Mouse (Mus musculus) embryonic facial prominence, embryonic 11.5 days (tissue): ENCODE measurements at regions not wholly inside any gene's neighbourhood (a gene's known extent, or its start where the extent isn't known, plus 50 kb on each side); places are given as distances from the start of the nearest gene placed in this dataset.

Source experiments
- ATAC-seq: fragments of 200-750 bp; cut with Nextera tagmentation; replicated peaks from 2 replicates; pipeline ENCODE4 v1.8.0; 2017; ENCODE audit warnings: low read depth; ENCODE audit not compliant: insufficient number of reproducible peaks, low FRiP score, low TSS enrichment
- DNase-seq: peaks from one replicate; pipeline ENCODE4 v3.0.0-alpha.2; 2015; ENCODE audit warnings: low spot score
- H3K27ac ChIP-seq: fragments of 300-500 bp; sonication (generic); replicated peaks from 2 replicates; pipeline ENCODE4 v1.5.1; 2014; ENCODE audit warnings: mild to moderate bottlenecking, low read depth, low read length, control low read depth
- H3K27me3 ChIP-seq: fragments of 300-500 bp; sonication (generic); 2 replicates; pipeline ENCODE4 v1.6.1; 2014; ENCODE audit warnings: mild to moderate bottlenecking, low read length, moderate library complexity, mixed read lengths; ENCODE audit not compliant: control insufficient read depth, insufficient read depth
- H3K36me3 ChIP-seq: fragments of 300-500 bp; sonication (generic); replicated peaks from 2 replicates; pipeline ENCODE4 v1.6.1; 2014; ENCODE audit warnings: low read depth, mild to moderate bottlenecking, low read length, moderate library complexity, mixed read lengths; ENCODE audit not compliant: control insufficient read depth, insufficient read depth
- H3K4me1 ChIP-seq: fragments of 300-500 bp; sonication (generic); 2 replicates; pipeline ENCODE4 v1.6.1; 2014; ENCODE audit warnings: low read length, mixed read lengths; ENCODE audit not compliant: control insufficient read depth, insufficient read depth
- H3K4me2 ChIP-seq: fragments of 300-500 bp; sonication (generic); 2 replicates; pipeline ENCODE4 v1.6.1; 2014; ENCODE audit warnings: low read depth, mild to moderate bottlenecking, control low read depth, low read length, moderate library complexity
- H3K4me3 ChIP-seq: fragments of 300-500 bp; sonication (generic); 2 replicates; pipeline ENCODE4 v1.5.1; 2014; ENCODE audit warnings: low read depth, low read length, control low read depth
- H3K9ac ChIP-seq: fragments of 300-500 bp; sonication (generic); replicated peaks from 2 replicates; pipeline ENCODE4 v1.6.1; 2014; ENCODE audit warnings: mild to moderate bottlenecking, control low read depth, low read length
- H3K9me3 ChIP-seq: fragments of 300-500 bp; sonication (generic); replicated peaks from 2 replicates; pipeline ENCODE4 v1.6.1; 2016; ENCODE audit warnings: mild to moderate bottlenecking, low read length, inconsistent platforms, mixed read lengths; ENCODE audit not compliant: control insufficient read depth
- WGBS: fragments of 180-500 bp; shearing (Covaris S2); extraction: QIAGEN DNeasy Blood & Tissue Kit; methylation state at CpG from one replicate; pipeline ENCODE4 v1.1.7; 2014; 5-methylcytosine and 5-hydroxymethylcytosine counted together

DNA sequence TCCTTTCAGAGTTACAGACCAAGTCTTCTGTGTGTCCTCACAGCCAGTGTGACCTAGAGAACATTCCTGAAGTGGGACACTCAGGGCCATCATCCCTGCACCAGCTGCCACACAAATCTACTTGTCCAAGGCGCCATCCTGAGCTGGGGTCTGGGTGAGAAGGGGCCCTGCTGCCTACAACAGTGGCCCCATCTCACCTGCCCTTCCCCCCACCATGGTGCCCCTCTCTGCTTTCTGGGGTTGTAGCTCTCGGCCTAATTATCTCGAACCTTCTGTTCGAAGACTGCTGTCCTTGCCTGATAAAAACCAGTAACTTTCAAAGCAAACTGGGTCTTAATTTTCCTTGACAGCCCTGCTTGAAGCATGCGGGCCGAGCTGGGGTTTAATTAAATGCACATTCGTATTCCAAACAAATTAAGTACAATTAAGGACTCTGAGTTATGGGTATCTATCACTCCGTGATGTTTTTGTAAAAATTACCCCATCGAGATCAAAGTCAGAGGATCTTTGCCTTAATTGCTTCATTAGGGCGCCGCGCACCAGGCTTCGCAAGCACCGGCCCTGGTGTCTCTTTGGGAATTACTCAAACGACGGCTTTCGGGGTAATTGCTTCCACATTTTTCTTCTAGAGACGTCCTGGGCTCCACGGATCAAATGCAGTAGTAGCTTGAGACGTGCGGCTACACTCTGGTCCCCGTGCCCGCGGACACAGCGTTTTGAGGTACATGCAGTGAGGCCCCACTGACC, 65.8 kb upstream of the Ttc34 start:
- Histone ChIP-seq H3K4me1 (peaks cover 10% of the 10 kb centered on the region), H3K9me3 (no peaks in the 10 kb centered on the region), H3K4me3 (no peak overlapping the region), H3K4me2 (no peak overlapping the region), H3K27ac (no peak overlapping the region; the same call in 1 of the 2 replicates), H3K9ac (no peak overlapping the region), H3K27me3 (no peaks in the 10 kb centered on the region), H3K36me3 (no peaks in the 10 kb centered on the region)
- DNase-seq (peak; percentile 88), ATAC-seq (peak; percentile 53)
- 25% methylated on average over 25 of the region's 25 CpGs for WGBS

DNA sequence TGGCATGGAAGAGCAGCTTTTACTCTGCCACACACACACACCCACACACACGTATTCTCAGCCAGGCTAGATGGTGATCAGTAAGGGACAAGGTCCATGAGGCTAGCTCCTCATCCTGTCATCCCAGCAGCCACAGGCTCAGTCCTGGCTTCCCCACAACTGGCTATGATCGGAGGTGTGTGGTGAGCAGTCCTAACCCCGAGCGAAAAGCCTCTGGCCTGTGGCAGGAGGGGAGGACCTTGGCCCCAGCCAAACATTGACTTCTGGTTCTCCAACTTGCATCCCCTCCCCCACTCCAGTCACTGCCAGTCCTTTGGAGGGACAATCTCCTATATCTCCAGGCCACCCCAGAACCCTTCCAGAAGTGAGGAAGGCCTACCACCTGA, 65.2 kb upstream of the Ttc34 start:
- Histone ChIP-seq H3K27me3 (no peaks in the 10 kb centered on the region), H3K27ac (no peak overlapping the region), H3K4me3 (no peak overlapping the region), H3K4me1 (peaks cover 10% of the 10 kb centered on the region), H3K9me3 (no peaks in the 10 kb centered on the region), H3K4me2 (no peak overlapping the region), H3K36me3 (no peaks in the 10 kb centered on the region), H3K9ac (no peak overlapping the region)
- DNase-seq: no peak
- WGBS: 52% methylated on average over 4 of the region's 4 CpGs
- 0 out of 2 replicates have a peak, but pooled peaks have one; percentile 8 for ATAC-seq

DNA sequence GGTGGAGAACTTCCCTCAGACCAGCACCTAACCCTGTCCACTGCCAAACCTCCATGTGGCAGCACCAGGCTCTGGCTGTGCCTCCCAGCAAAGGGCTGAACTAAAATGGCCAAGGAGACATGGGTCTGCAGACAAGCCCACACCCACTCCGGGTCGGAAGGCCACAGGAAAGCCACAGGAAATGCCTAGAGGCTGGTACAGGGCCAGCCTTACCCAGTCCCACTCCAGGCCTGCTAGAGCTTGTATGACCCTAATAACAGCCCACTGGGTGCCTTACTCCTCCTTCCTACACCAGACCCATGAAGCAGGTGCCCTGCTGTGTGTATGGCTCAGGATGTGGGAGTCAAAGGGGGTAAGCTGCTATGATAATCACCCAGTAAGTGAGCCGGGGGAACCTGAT, 63.4 kb upstream of the Ttc34 start:
- Histone ChIP-seq H3K36me3 (no peaks in the 10 kb centered on the region), H3K4me3 (no peak overlapping the region), H3K9me3 (no peaks in the 10 kb centered on the region), H3K4me2 (no peak overlapping the region), H3K27ac (no peak overlapping the region), H3K9ac (no peak overlapping the region), H3K27me3 (no peaks in the 10 kb centered on the region), H3K4me1 (peaks cover 10% of the 10 kb centered on the region)
- ATAC-seq (no peak), DNase-seq (no peak)
- WGBS: 78% methylated on average over 3 of the region's 3 CpGs

DNA sequence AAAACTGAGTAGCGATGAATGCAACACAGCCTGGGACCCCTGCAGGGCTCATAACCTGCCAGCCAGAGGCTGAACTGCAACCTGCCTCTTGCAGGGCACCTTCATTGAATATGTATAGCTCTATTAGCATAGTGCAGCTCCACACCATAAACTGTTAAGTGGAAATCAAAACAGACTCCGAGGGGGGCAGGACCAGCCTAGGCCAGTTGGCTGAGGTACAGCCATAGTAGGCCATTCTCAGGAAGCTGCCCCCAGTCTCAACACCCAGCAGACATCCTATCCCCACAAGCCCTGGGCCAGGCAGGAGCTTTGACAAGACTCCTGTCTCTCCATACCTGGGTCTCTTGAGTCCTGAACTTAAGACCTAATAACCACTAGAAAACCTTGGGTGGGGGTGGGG, 62.9 kb upstream of the Ttc34 start:
- no peak overlapping the region for H3K27ac ChIP-seq
- DNase-seq: no peak
- no peak overlapping the region for H3K4me2 ChIP-seq
- H3K9ac ChIP-seq: no peak overlapping the region
- H3K36me3 ChIP-seq: no peaks in the 10 kb centered on the region
- ATAC-seq: no peak
- H3K27me3 ChIP-seq: no peaks in the 10 kb centered on the region
- no peak overlapping the region for H3K4me3 ChIP-seq
- peaks cover 10% of the 10 kb centered on the region for H3K4me1 ChIP-seq
- no peaks in the 10 kb centered on the region for H3K9me3 ChIP-seq
- 58% methylated on average over 2 of the region's 2 CpGs for WGBS

DNA sequence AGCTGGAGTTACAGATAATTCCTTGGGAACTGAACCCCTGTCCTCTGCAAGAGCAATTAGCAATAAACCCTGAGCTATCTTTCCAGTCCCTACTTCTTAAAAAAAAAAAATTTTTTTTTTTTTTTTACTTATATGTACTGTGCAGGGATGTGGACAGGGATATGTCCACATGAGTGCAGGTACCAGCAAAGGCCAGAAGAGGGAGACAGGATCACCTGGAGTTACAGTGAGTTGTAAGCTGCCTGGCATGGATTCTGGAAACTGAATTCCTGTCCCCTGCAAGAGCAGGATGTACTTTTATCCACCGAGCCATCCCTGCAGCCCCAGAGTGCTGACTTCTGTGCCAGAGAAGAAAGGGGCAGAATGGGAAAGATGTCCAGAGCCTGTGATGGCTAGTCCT, 58.4 kb upstream of the Ttc34 start:
- Histone ChIP-seq H3K27ac (no peak overlapping the region), H3K4me2 (no peak overlapping the region), H3K9ac (no peak overlapping the region), H3K27me3 (no peaks in the 10 kb centered on the region), H3K9me3 (no peaks in the 10 kb centered on the region), H3K36me3 (no peaks in the 10 kb centered on the region), H3K4me1 (peaks cover 6% of the 10 kb centered on the region; the same call in 1 of the 2 replicates), H3K4me3 (no peak overlapping the region)
- ATAC-seq: no peak
- DNase-seq: no peak
- WGBS: 82% methylated on average over 1 of the region's 1 CpGs

DNA sequence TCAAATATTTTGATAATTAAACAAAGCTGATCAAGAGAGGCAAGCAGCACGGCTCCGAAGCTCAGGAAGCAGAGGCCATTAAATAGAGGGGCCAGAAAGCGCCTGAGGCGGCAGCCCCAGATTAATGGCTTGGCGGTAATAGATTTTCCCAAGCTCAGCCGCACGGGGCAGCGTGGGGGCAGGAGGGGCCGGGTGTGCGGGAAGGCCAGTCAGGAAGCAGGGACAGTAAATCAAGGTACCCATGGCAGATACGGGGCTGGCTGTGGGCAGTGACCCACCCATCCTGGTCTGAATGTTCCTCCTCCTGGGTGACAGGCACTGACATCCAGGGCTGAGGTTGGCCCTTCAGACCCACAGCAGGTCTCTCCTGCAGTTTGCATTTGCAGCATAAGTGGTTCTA, 55.9 kb upstream of the Ttc34 start:
- DNase-seq: no peak
- H3K27me3 ChIP-seq: no peaks in the 10 kb centered on the region
- H3K36me3 ChIP-seq: no peaks in the 10 kb centered on the region
- no peak overlapping the region for H3K27ac ChIP-seq
- no peak overlapping the region for H3K4me2 ChIP-seq
- no peak for ATAC-seq
- H3K4me1 ChIP-seq: peaks cover 6% of the 10 kb centered on the region; the same call in 1 of the 2 replicates
- H3K9ac ChIP-seq: no peak overlapping the region
- H3K4me3 ChIP-seq: no peak overlapping the region
- no peaks in the 10 kb centered on the region for H3K9me3 ChIP-seq
- WGBS: 34% methylated on average over 11 of the region's 11 CpGs

DNA sequence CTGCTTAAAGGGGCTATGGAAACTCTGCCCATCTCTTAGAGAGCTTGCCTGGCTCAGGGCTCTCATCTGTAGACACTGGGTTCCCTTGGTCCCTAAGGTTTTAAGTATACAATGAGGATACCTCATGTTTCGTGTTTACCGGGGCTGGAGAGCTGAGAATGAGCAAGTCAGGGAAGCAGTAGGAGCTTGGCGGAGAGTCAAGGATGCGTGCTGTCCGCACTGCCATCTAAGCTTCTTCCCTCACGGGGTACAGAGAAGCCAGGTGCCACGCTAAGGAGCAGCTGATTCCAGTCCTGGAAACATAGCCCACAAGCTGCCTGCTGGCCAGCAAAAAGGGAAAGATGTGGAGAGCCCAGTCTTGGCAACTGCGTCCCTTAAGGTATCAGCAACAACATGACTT, 55.0 kb upstream of the Ttc34 start:
- ATAC-seq (no peak), DNase-seq (no peak)
- Histone ChIP-seq H3K4me2 (no peak overlapping the region), H3K9ac (no peak overlapping the region), H3K4me1 (peaks cover 11% of the 10 kb centered on the region), H3K27ac (no peak overlapping the region), H3K9me3 (no peaks in the 10 kb centered on the region), H3K4me3 (no peak overlapping the region), H3K27me3 (no peaks in the 10 kb centered on the region), H3K36me3 (no peaks in the 10 kb centered on the region)
- WGBS: 90% methylated on average over 8 of the region's 8 CpGs

DNA sequence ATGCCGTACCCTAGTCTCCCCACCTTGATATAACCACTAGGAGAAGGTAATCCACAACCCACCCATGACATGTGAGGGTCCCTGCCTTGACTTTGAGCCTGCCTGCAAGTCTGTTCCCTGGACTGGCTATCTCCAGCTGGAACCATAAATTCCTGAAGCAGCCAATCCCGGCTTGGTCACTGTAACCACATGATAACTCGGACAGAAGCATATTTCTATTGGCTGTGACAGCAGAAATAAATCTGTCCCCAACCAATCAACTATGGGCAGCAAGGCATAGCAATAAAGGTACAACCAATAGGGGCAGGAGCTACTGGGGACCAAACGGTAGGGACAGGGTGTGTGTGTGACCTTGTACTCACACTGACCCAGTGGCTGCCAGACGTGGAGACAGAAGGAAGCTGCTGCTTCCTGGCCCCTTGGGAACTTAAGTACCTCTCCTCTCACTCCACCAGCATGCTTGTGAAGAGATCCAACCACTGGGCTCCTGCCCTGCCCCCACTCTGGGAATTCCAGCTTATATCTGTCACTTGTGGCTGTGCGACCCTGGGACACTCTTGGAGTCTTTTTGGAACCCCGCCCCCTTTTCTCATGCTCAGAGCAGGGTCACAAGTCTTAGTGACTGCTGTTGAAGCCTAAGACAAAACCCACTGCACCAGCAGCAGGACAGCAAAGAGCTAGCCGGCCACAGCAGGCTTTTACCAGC, 51.8 kb upstream of the Ttc34 start:
- H3K36me3 ChIP-seq: no peaks in the 10 kb centered on the region
- no peak for DNase-seq
- H3K27ac ChIP-seq: no peak overlapping the region
- no peak overlapping the region for H3K9ac ChIP-seq
- peaks cover 11% of the 10 kb centered on the region for H3K4me1 ChIP-seq
- no peak for ATAC-seq
- no peaks in the 10 kb centered on the region for H3K27me3 ChIP-seq
- H3K4me3 ChIP-seq: no peak overlapping the region
- H3K4me2 ChIP-seq: no peak overlapping the region
- WGBS: 57% methylated on average over 8 of the region's 8 CpGs
- no peaks in the 10 kb centered on the region for H3K9me3 ChIP-seq
